In genomic region chr5:29388944-29389765, GRCm38 (mm10) we compare ENCODE assay signal across 8 mouse cellular contexts. TPM values are rescaled to one million over a fixed set of nuclear protein-coding genes. Genes with fewer than 3 reads are reported as not detected.
A peak's percentile ranks its signal among the peaks of the same experiment; 100 is the strongest.
DNase-seq lines count a peak whose midpoint lies in the region; ATAC-seq and TF ChIP-seq lines count a peak whose summit lies in the region.

No protein-coding gene starts in this region.

- no peaks in the 10 kb centered on the region for H3K27me3 ChIP-seq in liver, postnatal 0 days (ENCODE audit: insufficient read depth, low read length)

- DNase-seq in 416B (ENCODE audit: low read depth): peak; percentile 73
- peak; percentile 77 to 93 for DNase-seq in adrenal gland, adult (ENCODE audit: inconsistent age in 2 of 2, low spot score in 1 of 2)
- DNase-seq in embryo, embryonic 10 days (ENCODE audit: low spot score): peak; percentile 86
- DNase-seq in heart, adult 8-10 months (ENCODE audit: low spot score): peak; percentile 82
- DNase-seq in kidney, postnatal 14 days: peak; percentile 82
- DNase-seq in liver, postnatal 0 days: peak; percentile 81
- peak; percentile 90 for DNase-seq in retina, embryonic 14.5 days (ENCODE audit: low spot score)
- DNase-seq in thymus, postnatal 14 days: peak; percentile 81

- H3K27ac ChIP-seq in liver, postnatal 0 days (ENCODE audit: low read depth): no peak overlapping the region

- H3K9me3 ChIP-seq in liver, postnatal 0 days (ENCODE audit: low read length): no peaks in the 10 kb centered on the region

- ATAC-seq in liver, postnatal 0 days: no peak

- H3K4me1 ChIP-seq in liver, postnatal 0 days (ENCODE audit: insufficient read depth): peaks cover 3% of the 10 kb centered on the region; the same call in 1 of the 2 replicates

- no peaks in the 10 kb centered on the region for H3K36me3 ChIP-seq in liver, postnatal 0 days (replicated peaks; ENCODE audit: insufficient read depth, low read length)

- no peak overlapping the region for H3K4me2 ChIP-seq in liver, postnatal 0 days (ENCODE audit: low read depth, low read length)

- no peak for TF ChIP-seq EP300 in liver, postnatal 0 days (IDR thresholded peaks at IDR 0.05; ENCODE audit: low read depth)

- TF ChIP-seq CTCF in liver, postnatal 0 days (IDR thresholded peaks at IDR 0.05; ENCODE audit: low read depth): peak; percentile 88

- no peak overlapping the region for H3K4me3 ChIP-seq in liver, postnatal 0 days (ENCODE audit: low read depth, low read length)

- H3K9ac ChIP-seq in liver, postnatal 0 days (replicated peaks): no peak overlapping the region

- WGBS in liver, postnatal 0 days (ENCODE audit: insufficient replicate concordance): 19% methylated on average over 15 of the region's 15 CpGs

RNA-seq across cellular contexts. Expression of gene Lmbr1, which starts 11.0 kb away (rescaled TPM):
- 10 to 100 TPM; 10.7 to 18.2 (median 12.4) TPM for total RNA-seq in heart, adult 8-10 months (2022)
- polyA plus RNA-seq in liver, postnatal 0 days (2015; fragmentation: Nextera tagmentation; extraction: Ambion mirVana): 2.5 and 3.1 TPM in 2 replicates

RNA-seq across cellular contexts. Expression of gene Nom1, which starts 45.3 kb away (rescaled TPM):
- total RNA-seq in heart, adult 8-10 months (2022): 10 to 100 TPM; 13.4 to 20.9 (median 16.2) TPM
- 10.6 and 13.2 TPM in 2 replicates for polyA plus RNA-seq in liver, postnatal 0 days (2015; fragmentation: Nextera tagmentation; extraction: Ambion mirVana)
